Mouse (Mus musculus): ENCODE results near the gene Rhox3e. TPM values are rescaled to one million over a fixed set of nuclear protein-coding genes. Genes with fewer than 3 reads are reported as not detected.
"Not testable (repeated sequence)": the region's sequence is repeated elsewhere in the genome, so short reads cannot be mapped to it uniquely, and the experiment has no call there.

The Rhox3e gene
- polyA plus RNA-seq (2015; fragmentation: Nextera tagmentation; extraction: Ambion mirVana), result not detected in 2 replicates

GRCm38 (mm10) chrX:37541719-37542118 is at the start of gene Rhox3e:
Gene Rhox3e, plus strand, starts transcription at chrX:37542019.
- ATAC-seq (ENCODE audit: extremely low read depth, insufficient number of reproducible peaks, low FRiP score, low TSS enrichment); H3K9ac ChIP-seq; H3K4me1 ChIP-seq; H3K36me3 ChIP-seq; H3K27ac ChIP-seq (replicated peaks); H3K27me3 ChIP-seq (replicated peaks); H3K4me2 ChIP-seq; H3K9me3 ChIP-seq; H3K4me3 ChIP-seq: not testable (repeated sequence)
- 60% methylated on average over 1 of the region's 4 CpGs for whole genome bisulfite sequencing

GRCm38 (mm10) chrX:37514059-37514458 is 27.8 kb upstream of the Rhox3e start, which contains the start of gene Rhox4d:
Gene Rhox4d, plus strand, starts transcription at chrX:37514359.
- H3K4me1 ChIP-seq; H3K9ac ChIP-seq; H3K4me3 ChIP-seq; H3K4me2 ChIP-seq; H3K36me3 ChIP-seq; H3K9me3 ChIP-seq; H3K27me3 ChIP-seq (replicated peaks); ATAC-seq (ENCODE audit: extremely low read depth, insufficient number of reproducible peaks, low FRiP score, low TSS enrichment); H3K27ac ChIP-seq (replicated peaks): not testable (repeated sequence)
- 91% methylated on average over 17 of the region's 18 CpGs for WGBS

DNA sequence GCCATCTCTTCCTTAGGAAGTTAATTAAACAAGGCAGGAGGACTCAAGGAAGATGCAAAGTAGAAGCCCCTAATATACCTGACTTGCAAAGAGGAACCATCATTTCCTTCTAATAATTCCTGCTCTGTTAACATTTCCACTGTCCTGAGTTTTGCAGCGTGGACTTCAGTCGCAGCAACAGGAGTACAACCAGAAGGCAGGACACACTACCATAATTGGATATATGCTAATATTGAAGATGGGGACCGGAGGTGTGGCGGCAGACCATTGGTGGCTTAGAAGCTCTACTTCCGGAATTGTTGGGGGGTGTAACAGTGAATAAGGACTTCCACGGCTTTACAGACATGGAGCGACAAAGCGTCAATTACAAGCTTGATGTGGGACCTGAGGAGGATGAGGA is 11.7 kb upstream of the Rhox3e start, which contains the start of gene Rhox2e:
TSS of gene Rhox2e (plus strand) at position 301 of the 400 bp plus-strand sequence.
- H3K4me3 ChIP-seq; ATAC-seq (ENCODE audit: extremely low read depth, insufficient number of reproducible peaks, low FRiP score, low TSS enrichment); H3K9ac ChIP-seq; H3K27ac ChIP-seq (replicated peaks); H3K4me1 ChIP-seq; H3K9me3 ChIP-seq; H3K36me3 ChIP-seq; H3K4me2 ChIP-seq; H3K27me3 ChIP-seq (replicated peaks): not testable (repeated sequence)
- WGBS, result 78% methylated on average over 2 of the region's 8 CpGs

GRCm38 (mm10) chrX:37557112-37557511 is 15.3 kb downstream of the Rhox3e start, which contains the start of gene Rhox4e:
Gene Rhox4e, plus strand, starts transcription at chrX:37557412.
- H3K4me1 ChIP-seq; H3K4me2 ChIP-seq; H3K9me3 ChIP-seq; H3K4me3 ChIP-seq; H3K27ac ChIP-seq (replicated peaks); H3K36me3 ChIP-seq; H3K9ac ChIP-seq; ATAC-seq (ENCODE audit: extremely low read depth, insufficient number of reproducible peaks, low FRiP score, low TSS enrichment); H3K27me3 ChIP-seq (replicated peaks): not testable (repeated sequence)
- WGBS, result 96% methylated on average over 8 of the region's 18 CpGs

GRCm38 (mm10) chrX:37571105-37571504 is 29.3 kb downstream of the Rhox3e start, which contains the start of gene Rhox2f:
Gene Rhox2f, plus strand, starts transcription at chrX:37571405.
- 81% methylated on average over 8 of the region's 8 CpGs for WGBS
- not testable (repeated sequence) for H3K27me3 ChIP-seq (replicated peaks)

DNA sequence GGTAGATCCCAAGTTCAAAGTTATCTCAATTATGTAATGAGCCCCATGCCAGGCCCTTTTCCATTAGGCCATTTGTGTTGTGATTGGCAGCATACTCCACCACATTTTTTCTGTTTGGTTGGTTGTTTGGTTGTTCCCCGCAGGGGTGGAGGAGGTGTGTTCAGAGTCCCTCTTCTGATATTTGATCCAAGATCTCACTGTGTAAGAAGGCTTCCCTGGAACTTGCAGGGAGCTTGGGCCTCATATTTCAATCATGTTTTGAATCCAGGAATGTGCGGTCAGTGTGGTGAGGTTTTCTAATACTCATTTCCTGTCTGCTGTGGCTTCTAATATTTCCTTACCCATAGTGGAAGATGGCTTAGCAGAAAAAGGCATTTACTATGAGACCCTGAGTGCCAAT is 30.8 kb downstream of the Rhox3e start:
- 44% methylated on average over 2 of the region's 2 CpGs for WGBS

More at GRCm38 (mm10) chrX:37571105-37571504, 29.3 kb downstream of the Rhox3e start, which contains the start of gene Rhox2f:
- not testable (repeated sequence) for H3K4me3 ChIP-seq; H3K4me1 ChIP-seq; H3K27ac ChIP-seq (replicated peaks); ATAC-seq (ENCODE audit: extremely low read depth, insufficient number of reproducible peaks, low FRiP score, low TSS enrichment); H3K9ac ChIP-seq; H3K9me3 ChIP-seq; H3K36me3 ChIP-seq; H3K4me2 ChIP-seq

DNA sequence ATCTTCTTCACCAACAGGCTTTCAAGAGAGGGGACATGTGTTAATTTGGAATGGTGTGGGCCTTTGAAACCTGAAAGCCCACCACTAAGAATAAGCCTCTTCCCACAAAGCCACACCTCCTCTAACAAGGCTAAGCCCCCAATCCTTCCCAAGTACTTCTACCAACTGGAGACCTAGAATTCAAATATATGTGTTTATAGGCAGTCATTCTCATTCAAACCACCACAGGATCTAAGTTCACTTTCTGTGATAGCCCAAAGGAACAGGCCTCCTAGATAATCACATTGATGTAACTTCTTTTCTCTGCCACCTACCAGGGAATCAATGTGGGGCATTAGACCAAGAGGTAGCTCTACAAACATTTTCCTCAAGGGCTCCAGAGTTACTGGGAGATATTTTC is 38.9 kb downstream of the Rhox3e start, which contains the start of gene Rhox3f:
TSS of gene Rhox3f (plus strand) at position 301 of the 400 bp plus-strand sequence.
- H3K27ac ChIP-seq (replicated peaks); H3K4me1 ChIP-seq; H3K27me3 ChIP-seq (replicated peaks); H3K36me3 ChIP-seq; H3K9me3 ChIP-seq; ATAC-seq (ENCODE audit: extremely low read depth, insufficient number of reproducible peaks, low FRiP score, low TSS enrichment); H3K9ac ChIP-seq; H3K4me2 ChIP-seq; H3K4me3 ChIP-seq: not testable (repeated sequence)

More for the DNA sequence above, 30.8 kb downstream of the Rhox3e start:
- not testable (repeated sequence) for H3K9me3 ChIP-seq; H3K4me3 ChIP-seq; H3K27me3 ChIP-seq (replicated peaks); H3K4me2 ChIP-seq; H3K9ac ChIP-seq; H3K27ac ChIP-seq (replicated peaks); H3K4me1 ChIP-seq; ATAC-seq (ENCODE audit: extremely low read depth, insufficient number of reproducible peaks, low FRiP score, low TSS enrichment); H3K36me3 ChIP-seq

Other genes with a start within 250 kb of the Rhox3e start
- not detected in 2 replicates for gene Rhox3a2, start 162.0 kb upstream of the Rhox3e start, polyA plus RNA-seq (2015; fragmentation: Nextera tagmentation; extraction: Ambion mirVana)
- 0.17 TPM in 1 of 2 replicates, not detected in the other for gene Rhox4a2, start 151.2 kb upstream of the Rhox3e start, polyA plus RNA-seq (2015; fragmentation: Nextera tagmentation; extraction: Ambion mirVana)
- gene Rhox2b, start 130.0 kb upstream of the Rhox3e start, polyA plus RNA-seq (2015; fragmentation: Nextera tagmentation; extraction: Ambion mirVana), result not detected in 2 replicates
- not detected in 2 replicates for gene Rhox4b, start 109.5 kb upstream of the Rhox3e start, polyA plus RNA-seq (2015; fragmentation: Nextera tagmentation; extraction: Ambion mirVana)
- gene Rhox2c, start 88.3 kb upstream of the Rhox3e start, polyA plus RNA-seq (2015; fragmentation: Nextera tagmentation; extraction: Ambion mirVana), result not detected in 2 replicates
- gene Rhox3c, start 83.4 kb upstream of the Rhox3e start, polyA plus RNA-seq (2015; fragmentation: Nextera tagmentation; extraction: Ambion mirVana), result not detected in 2 replicates
- not detected in 2 replicates for gene Rhox4c, start 61.7 kb upstream of the Rhox3e start, polyA plus RNA-seq (2015; fragmentation: Nextera tagmentation; extraction: Ambion mirVana)
- gene Rhox2d, start 48.6 kb upstream of the Rhox3e start, polyA plus RNA-seq (2015; fragmentation: Nextera tagmentation; extraction: Ambion mirVana), result not detected in 2 replicates
- not detected in 2 replicates for gene Rhox4d, start 27.7 kb upstream of the Rhox3e start, polyA plus RNA-seq (2015; fragmentation: Nextera tagmentation; extraction: Ambion mirVana)
- gene Rhox2e, start 11.6 kb upstream of the Rhox3e start, polyA plus RNA-seq (2015; fragmentation: Nextera tagmentation; extraction: Ambion mirVana), result not detected in 2 replicates
- gene Rhox4e, start 15.4 kb downstream of the Rhox3e start, polyA plus RNA-seq (2015; fragmentation: Nextera tagmentation; extraction: Ambion mirVana), result not detected in 2 replicates
- gene Rhox2f, start 29.4 kb downstream of the Rhox3e start, polyA plus RNA-seq (2015; fragmentation: Nextera tagmentation; extraction: Ambion mirVana), result not detected in 2 replicates
- not detected in 2 replicates for gene Rhox3f, start 39.0 kb downstream of the Rhox3e start, polyA plus RNA-seq (2015; fragmentation: Nextera tagmentation; extraction: Ambion mirVana)
- not detected in 2 replicates for gene Rhox4f, start 65.7 kb downstream of the Rhox3e start, polyA plus RNA-seq (2015; fragmentation: Nextera tagmentation; extraction: Ambion mirVana)
- gene Rhox3g, start 86.6 kb downstream of the Rhox3e start, polyA plus RNA-seq (2015; fragmentation: Nextera tagmentation; extraction: Ambion mirVana), result not detected in 2 replicates
- not detected in 2 replicates for gene Rhox2g, start 101.5 kb downstream of the Rhox3e start, polyA plus RNA-seq (2015; fragmentation: Nextera tagmentation; extraction: Ambion mirVana)
- gene Rhox4g, start 109.3 kb downstream of the Rhox3e start, polyA plus RNA-seq (2015; fragmentation: Nextera tagmentation; extraction: Ambion mirVana), result not detected in 2 replicates
- gene Rhox3h, start 126.7 kb downstream of the Rhox3e start, polyA plus RNA-seq (2015; fragmentation: Nextera tagmentation; extraction: Ambion mirVana), result not detected in 2 replicates
- not detected in 2 replicates for gene Rhox2h, start 131.3 kb downstream of the Rhox3e start, polyA plus RNA-seq (2015; fragmentation: Nextera tagmentation; extraction: Ambion mirVana)

All from heart, embryonic 13.5 days (tissue).